Mouse (Mus musculus) common myeloid progenitor, adult 5-6 weeks (primary cell): ENCODE measurements around the gene Ccdc146. TPM values are rescaled to one million over a fixed set of nuclear protein-coding genes. Genes with fewer than 3 reads are reported as not detected.

Source experiments
- total RNA-seq: library from RNA; stranded (forward); fragments of 200-1000, 187-1606 nt; gene quantifications from 2 replicates; pipeline ENCODE4 v1.2.3, GENCODE M21; 2017

Ccdc146 gene
- total RNA-seq, 1 experiment from 2014 or later: not detected

Other genes starting within 250 kb of the Ccdc146 start
- 3.6 and 9.3 TPM in 2 replicates for gene Gsap, start 238.4 kb downstream of the Ccdc146 start, total RNA-seq
- gene Fgl2, start 52.0 kb downstream of the Ccdc146 start, total RNA-seq: 17.9 and 20.7 TPM in 2 replicates
- gene Fam185a, start 281 bp upstream of the Ccdc146 start, total RNA-seq: 10.9 and 13.1 TPM in 2 replicates
- not detected in 2 replicates for gene Lrrc17, start 118.9 kb upstream of the Ccdc146 start, total RNA-seq
- gene Fbxl13, start 221.0 kb upstream of the Ccdc146 start, total RNA-seq: 1.8 and 2.7 TPM in 2 replicates
- 68.0 and 73.7 TPM in 2 replicates for gene Armc10, start 221.1 kb upstream of the Ccdc146 start, total RNA-seq